Mouse (Mus musculus) heart, embryonic 14.5 days (tissue): ENCODE measurements at regions not wholly inside any gene's neighbourhood (a gene's known extent, or its start where the extent isn't known, plus 50 kb on each side); places are given as distances from the start of the nearest gene placed in this dataset.

Experiments
- ATAC-seq: fragments of 200-750 bp; cut with Nextera tagmentation; 2 replicates; pipeline ENCODE4 v1.8.0; 2017; ENCODE audit warnings: low read depth, moderate TSS enrichment; ENCODE audit not compliant: insufficient number of reproducible peaks, insufficient read depth, low FRiP score
- H3K27ac ChIP-seq, 2 experiments: fragments of 200-500 bp in 1 of 2; fragments of 300-500 bp in 1 of 2; sonication (generic) in 1 of 2; replicated peaks in 1 of 2; 2 replicates each; pipeline ENCODE4 v1.5.1; 2012 to 2014; ENCODE audit warnings: low read depth in 2 of 2, low read length in 2 of 2, control low read depth in 1 of 2, mild to moderate bottlenecking in 1 of 2, mixed read lengths in 1 of 2; ENCODE audit not compliant: control insufficient read depth in 1 of 2, insufficient read depth in 1 of 2
- H3K27me3 ChIP-seq: fragments of 300-500 bp; sonication (generic); 2 replicates; pipeline ENCODE4 v1.6.1; 2014; ENCODE audit warnings: mild to moderate bottlenecking, low read length, control low read depth; ENCODE audit not compliant: control insufficient read depth, insufficient read depth
- H3K36me3 ChIP-seq: fragments of 300-500 bp; sonication (generic); 2 replicates; pipeline ENCODE4 v1.6.1; 2014; ENCODE audit warnings: mild to moderate bottlenecking, control low read depth, low read length, mixed read lengths; ENCODE audit not compliant: control insufficient read depth, insufficient read depth
- H3K4me1 ChIP-seq, 2 experiments: fragments of 200-500 bp in 1 of 2; fragments of 300-500 bp in 1 of 2; sonication (generic) in 1 of 2; 2 replicates each; pipeline ENCODE4 v1.6.1; 2012 to 2014; ENCODE audit warnings: low read length in 2 of 2, control low read depth in 1 of 2, mixed read lengths in 1 of 2; ENCODE audit not compliant: control insufficient read depth in 2 of 2, insufficient read depth in 2 of 2
- H3K4me2 ChIP-seq: fragments of 300-500 bp; sonication (generic); 2 replicates; pipeline ENCODE4 v1.6.1; 2014; ENCODE audit warnings: mild to moderate bottlenecking, low read length
- H3K4me3 ChIP-seq, 2 experiments: fragments of 200-500 bp in 1 of 2; fragments of 300-500 bp in 1 of 2; sonication (generic) in 1 of 2; 2 replicates each; pipeline ENCODE4 v1.5.1; 2012 to 2014; ENCODE audit warnings: low read length in 2 of 2, mild to moderate bottlenecking in 2 of 2, control low read depth in 1 of 2, low read depth in 1 of 2, moderate library complexity in 1 of 2; ENCODE audit not compliant: control insufficient read depth in 1 of 2, insufficient read depth in 1 of 2
- H3K9ac ChIP-seq: fragments of 300-500 bp; sonication (generic); 2 replicates; pipeline ENCODE4 v1.6.1; 2014; ENCODE audit warnings: mild to moderate bottlenecking, low read length
- H3K9me3 ChIP-seq: fragments of 300-500 bp; sonication (generic); 2 replicates; pipeline ENCODE4 v1.6.1; 2016; ENCODE audit warnings: low read length, control low read depth; ENCODE audit not compliant: control insufficient read depth
- WGBS: fragments of 180-500 bp; shearing (Covaris S2); extraction: QIAGEN DNeasy Blood & Tissue Kit; methylation state at CpG from one replicate; pipeline ENCODE4 v1.1.7; 2014; 5-methylcytosine and 5-hydroxymethylcytosine counted together

DNA sequence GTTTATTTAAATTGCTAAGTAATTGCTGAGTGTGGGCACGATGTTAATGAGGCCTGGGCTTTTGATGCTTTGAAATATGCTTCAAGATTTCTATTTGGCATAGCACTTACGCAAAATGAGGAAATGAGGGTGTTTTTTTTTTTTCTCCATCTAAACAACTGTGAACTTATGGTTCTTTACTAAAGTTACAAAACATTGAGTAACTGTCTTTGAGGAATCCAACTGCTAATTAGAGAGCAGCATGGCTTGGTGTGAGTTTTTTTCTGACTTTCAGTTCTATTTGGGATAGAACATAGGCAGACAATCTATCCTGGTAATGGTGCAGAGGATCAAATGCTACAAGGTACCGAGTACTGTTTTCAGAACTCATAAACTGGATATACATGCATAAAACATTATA lies 231.2 kb upstream of the Mtpn start:
- H3K9me3 ChIP-seq = no peaks in the 10 kb centered on the region
- no peak overlapping the region for H3K4me2 ChIP-seq
- no peak overlapping the region for H3K27ac ChIP-seq
- H3K27me3 ChIP-seq = no peaks in the 10 kb centered on the region
- no peak overlapping the region for H3K4me3 ChIP-seq
- ATAC-seq = no peak
- no peaks in the 10 kb centered on the region for H3K36me3 ChIP-seq
- WGBS = 80% methylated on average over 3 of the region's 3 CpGs
- no peaks in the 10 kb centered on the region for H3K4me1 ChIP-seq
- no peak overlapping the region for H3K9ac ChIP-seq

DNA sequence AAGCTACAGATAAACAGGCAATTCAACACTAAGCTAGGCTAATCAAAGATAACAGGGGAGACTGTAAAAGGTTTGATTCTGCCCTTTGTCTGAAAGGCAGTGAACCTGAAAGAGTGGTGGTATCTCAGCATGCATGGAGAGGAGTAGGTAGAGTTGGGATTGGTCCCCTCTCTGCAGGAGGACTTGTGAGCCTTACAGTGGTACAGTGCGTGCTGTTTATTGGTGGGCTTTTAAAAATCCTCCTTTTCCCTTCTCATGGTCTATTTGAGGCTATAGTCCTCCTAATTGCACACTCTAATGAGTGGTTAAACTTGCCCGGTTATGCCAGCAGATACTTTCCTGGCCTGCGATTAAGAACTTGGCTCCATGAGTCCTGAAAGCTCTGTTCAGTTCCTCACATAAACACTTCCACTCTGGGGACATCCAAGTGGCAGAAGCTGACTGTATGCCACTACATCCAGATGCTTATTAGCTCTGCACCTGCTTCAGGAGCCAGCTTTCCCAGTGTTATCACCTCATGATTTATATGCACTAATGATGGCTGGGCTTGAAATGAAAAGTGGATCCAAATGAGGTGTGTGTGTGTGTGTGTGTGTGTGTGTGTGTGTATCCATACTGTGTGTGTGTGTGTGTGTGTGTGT lies 220.0 kb upstream of the Mtpn start:
- no peaks in the 10 kb centered on the region for H3K36me3 ChIP-seq
- no peak for ATAC-seq

DNA sequence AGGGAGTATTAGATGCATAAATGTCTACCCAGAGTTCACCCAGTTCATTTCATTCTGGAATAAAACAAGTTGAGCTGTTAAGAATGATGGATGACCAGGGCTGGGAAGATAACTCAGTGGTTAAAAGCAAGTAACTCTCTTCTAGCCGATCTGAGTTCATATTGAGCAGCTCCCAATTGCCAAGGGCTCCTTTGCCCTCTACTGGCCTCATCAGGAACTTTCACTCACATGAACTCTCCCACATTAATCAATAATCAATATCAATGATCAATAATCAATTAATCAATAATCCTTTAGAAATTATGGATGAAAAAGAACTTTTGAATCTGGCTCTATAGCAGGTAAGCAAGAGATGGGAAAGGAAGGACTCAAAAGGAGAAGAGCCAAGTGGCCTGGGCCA lies 206.3 kb upstream of the Mtpn start:
- no peak overlapping the region for H3K4me3 ChIP-seq
- ATAC-seq = no peak

More for the DNA sequence above, 220.0 kb upstream of the Mtpn start:
- Histone ChIP-seq H3K4me1 (no peaks in the 10 kb centered on the region), H3K4me3 (no peak overlapping the region), H3K27ac (no peak overlapping the region), H3K9me3 (no peaks in the 10 kb centered on the region), H3K27me3 (no peaks in the 10 kb centered on the region), H3K9ac (no peak overlapping the region), H3K4me2 (no peak overlapping the region)
- WGBS = 79% methylated on average over 3 of the region's 3 CpGs

DNA sequence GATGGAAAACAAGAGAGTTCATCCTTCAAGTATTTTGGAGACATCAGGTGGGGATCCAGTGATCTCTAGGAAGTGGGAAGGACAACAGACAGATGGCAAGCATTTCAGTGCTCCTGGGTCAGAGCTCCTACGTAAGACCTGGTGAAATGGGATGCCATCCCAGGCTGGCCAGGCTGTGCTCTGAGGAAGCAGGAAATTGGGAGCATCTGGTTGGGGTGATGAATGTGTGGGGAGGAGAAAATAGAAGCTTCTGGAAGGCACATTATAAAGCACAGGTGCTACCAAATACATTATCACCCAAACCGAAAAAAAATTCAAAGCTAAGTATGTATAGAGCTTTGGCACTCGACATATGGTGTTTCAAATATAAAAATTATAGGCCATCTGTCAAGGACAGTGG lies 165.9 kb upstream of the Mtpn start:
- no peak overlapping the region for H3K4me2 ChIP-seq
- no peak for ATAC-seq
- 74% methylated on average over 3 of the region's 3 CpGs for WGBS

More for the DNA sequence above, 206.3 kb upstream of the Mtpn start:
- Histone ChIP-seq H3K9me3 (no peaks in the 10 kb centered on the region), H3K27me3 (no peaks in the 10 kb centered on the region), H3K9ac (no peak overlapping the region), H3K27ac (no peak overlapping the region), H3K4me2 (no peak overlapping the region), H3K36me3 (no peaks in the 10 kb centered on the region), H3K4me1 (no peaks in the 10 kb centered on the region)
- 34% methylated on average over 1 of the region's 1 CpGs for WGBS

DNA sequence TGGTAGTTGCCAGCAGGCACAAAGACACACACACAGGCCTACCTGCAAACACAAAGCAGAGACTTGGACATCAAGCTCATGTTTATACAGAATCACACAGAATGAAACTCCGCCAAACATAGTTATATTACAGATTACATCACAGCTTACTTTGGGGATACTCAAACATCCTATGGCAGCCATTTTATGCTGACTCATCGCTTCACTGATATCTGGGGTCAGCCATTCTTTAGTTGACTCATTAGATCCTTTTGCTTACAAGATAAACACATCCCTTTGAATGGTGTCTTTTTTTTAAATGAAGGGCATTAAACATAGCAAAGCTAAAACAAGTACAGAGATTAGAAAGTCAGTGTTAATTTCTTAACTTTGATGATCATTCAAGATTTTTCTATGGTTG lies 127.4 kb upstream of the Mtpn start:
- ATAC-seq = no peak
- WGBS = 82% methylated on average over 2 of the region's 2 CpGs
- Histone ChIP-seq H3K27me3 (no peaks in the 10 kb centered on the region), H3K27ac (no peak overlapping the region), H3K9me3 (no peaks in the 10 kb centered on the region), H3K4me1 (no peaks in the 10 kb centered on the region), H3K4me3 (no peak overlapping the region), H3K9ac (no peak overlapping the region), H3K36me3 (no peaks in the 10 kb centered on the region), H3K4me2 (no peak overlapping the region)

More for the DNA sequence above, 165.9 kb upstream of the Mtpn start:
- Histone ChIP-seq H3K36me3 (no peaks in the 10 kb centered on the region), H3K4me3 (no peak overlapping the region), H3K27me3 (no peaks in the 10 kb centered on the region), H3K9me3 (no peaks in the 10 kb centered on the region), H3K4me1 (no peaks in the 10 kb centered on the region), H3K9ac (no peak overlapping the region), H3K27ac (no peak overlapping the region)

DNA sequence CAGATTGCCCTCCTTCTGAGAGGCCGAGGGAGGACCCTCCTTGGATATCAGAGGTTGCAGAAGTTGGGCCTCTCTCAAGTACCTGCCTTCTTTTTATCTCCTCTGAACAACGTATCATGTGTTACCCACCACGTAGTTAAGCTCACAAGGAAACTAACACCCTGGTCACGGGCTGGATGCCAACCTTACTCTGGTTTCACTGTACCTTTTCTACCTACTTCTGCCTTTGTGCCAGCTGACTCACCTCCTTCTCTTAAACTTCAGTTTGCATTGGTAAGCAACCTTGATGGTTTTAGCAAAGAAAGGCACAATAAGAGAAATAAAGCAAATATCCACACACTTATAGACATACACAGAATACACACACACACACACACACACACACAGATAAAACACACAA lies 111.7 kb upstream of the Mtpn start:
- H3K36me3 ChIP-seq = no peaks in the 10 kb centered on the region
- no peak overlapping the region for H3K27ac ChIP-seq
- H3K9ac ChIP-seq = no peak overlapping the region
- no peaks in the 10 kb centered on the region for H3K9me3 ChIP-seq
- H3K4me1 ChIP-seq = no peaks in the 10 kb centered on the region
- no peak overlapping the region for H3K4me2 ChIP-seq
- no peak overlapping the region for H3K4me3 ChIP-seq
- 47% methylated on average over 4 of the region's 4 CpGs for WGBS
- H3K27me3 ChIP-seq = no peaks in the 10 kb centered on the region
- ATAC-seq = no peak

DNA sequence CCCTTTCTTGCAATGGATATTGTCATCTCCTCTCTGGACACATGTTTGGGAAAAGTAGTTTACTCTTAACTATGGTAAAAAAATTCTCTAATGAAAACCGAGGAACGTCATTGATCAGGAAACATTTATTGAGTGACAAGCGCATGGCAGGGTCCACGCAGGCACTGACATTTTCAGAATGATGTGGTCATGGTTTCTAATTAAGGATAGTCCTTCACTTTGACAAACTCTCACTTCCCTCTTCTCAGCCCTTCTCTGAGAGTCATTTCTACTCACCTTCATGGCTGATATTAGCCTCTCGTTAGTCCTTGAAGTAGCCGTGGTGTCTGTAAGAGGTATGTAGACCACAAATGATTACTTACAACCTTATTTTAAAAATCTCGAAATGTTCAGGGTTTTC lies 105.5 kb upstream of the Mtpn start:
- Histone ChIP-seq H3K9ac (no peak overlapping the region), H3K9me3 (no peaks in the 10 kb centered on the region), H3K4me1 (no peaks in the 10 kb centered on the region), H3K27me3 (no peaks in the 10 kb centered on the region), H3K27ac (no peak overlapping the region), H3K36me3 (no peaks in the 10 kb centered on the region), H3K4me2 (no peak overlapping the region), H3K4me3 (no peak overlapping the region)
- no peak for ATAC-seq
- 79% methylated on average over 7 of the region's 7 CpGs for WGBS

DNA sequence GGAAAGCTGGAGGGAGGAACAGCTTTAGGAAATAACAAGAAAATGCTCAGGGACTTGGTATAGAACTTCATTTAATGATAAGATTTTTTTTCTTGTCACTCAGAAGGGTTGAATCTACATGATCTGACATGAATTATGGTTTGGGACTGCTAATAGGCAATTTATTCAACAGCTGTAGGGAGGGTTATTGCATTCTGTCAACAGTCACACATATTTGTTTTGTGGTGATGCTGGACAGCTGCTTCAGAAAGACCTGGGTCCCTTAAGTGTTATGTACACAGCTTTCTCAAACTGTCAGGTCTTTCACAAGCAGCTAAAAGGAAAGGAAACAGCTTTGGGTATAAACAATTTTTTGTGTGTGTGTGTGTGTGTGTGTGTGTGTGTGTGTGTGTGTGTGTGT lies 101.0 kb upstream of the Mtpn start:
- H3K9me3 ChIP-seq = no peaks in the 10 kb centered on the region
- H3K36me3 ChIP-seq = no peaks in the 10 kb centered on the region
- no peak overlapping the region for H3K9ac ChIP-seq
- no peak overlapping the region for H3K4me3 ChIP-seq
- H3K4me2 ChIP-seq = no peak overlapping the region
- ATAC-seq = no peak
- H3K27ac ChIP-seq = no peak overlapping the region
- H3K27me3 ChIP-seq = no peaks in the 10 kb centered on the region
- H3K4me1 ChIP-seq = no peaks in the 10 kb centered on the region
